Mouse (Mus musculus) T-helper 1 cell (primary cell): ENCODE measurements at regions not wholly inside any gene's neighbourhood (a gene's known extent, or its start where the extent isn't known, plus 50 kb on each side); places are given as distances from the start of the nearest gene placed in this dataset.

ENCODE experiments used
- in situ Hi-C: fragments of 300-600 bp; cut with MboI, MseI; formaldehyde crosslinking; loops from one replicate; pipeline ENCODE4 v1.15.1; 2025; ENCODE audit warnings: high pct_unique_total_duplicates

DNA sequence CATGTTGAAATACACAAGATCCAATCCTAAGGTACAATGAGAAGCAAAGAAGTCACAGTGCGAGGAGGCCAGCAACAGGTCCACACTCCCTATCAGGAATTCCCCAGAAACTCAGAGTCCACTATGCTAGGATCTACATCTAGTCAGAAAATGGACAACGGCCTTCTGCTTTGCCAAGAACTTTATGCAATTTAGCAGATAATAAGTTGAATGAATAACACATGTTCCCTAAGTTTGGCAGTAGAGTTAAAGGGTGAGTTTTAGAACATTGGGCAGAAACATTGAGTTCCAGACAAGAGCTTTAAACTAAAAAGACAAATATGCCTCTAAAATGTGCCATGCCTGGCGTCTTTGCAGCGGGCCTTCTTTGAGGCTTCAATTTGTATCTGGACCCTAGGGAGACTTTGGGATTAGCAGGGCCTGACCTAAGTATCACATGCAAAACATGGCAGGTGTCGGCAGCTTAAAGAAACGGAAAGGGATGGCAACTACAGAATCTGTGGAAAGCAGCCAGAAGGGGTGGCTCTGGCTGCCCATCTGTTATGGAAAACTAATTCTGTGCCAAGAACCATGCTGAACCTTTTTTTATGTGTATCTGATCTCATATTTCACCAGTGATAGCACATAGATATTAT, 600.6 kb upstream of the Nox3 start:
- in situ Hi-C loops: no loop called here

- in situ Hi-C loops: no loop called here
These were observed 601.1 kb upstream of the Nox3 start for GRCm38 (mm10) chr17:4297156-4297535.

- in situ Hi-C loops: no loop called here
These were observed 605.2 kb upstream of the Nox3 start for GRCm38 (mm10) chr17:4301142-4301853.

GRCm38 (mm10) chr17:4311785-4312379, 615.8 kb upstream of the Nox3 start:
- in situ Hi-C loops: no loop called here

- in situ Hi-C loops: no loop called here
These were observed 623.1 kb upstream of the Nox3 start for GRCm38 (mm10) chr17:4319141-4319540.

GRCm38 (mm10) chr17:4328810-4329209, 632.7 kb upstream of the Nox3 start:
- in situ Hi-C loops: no loop called here

DNA sequence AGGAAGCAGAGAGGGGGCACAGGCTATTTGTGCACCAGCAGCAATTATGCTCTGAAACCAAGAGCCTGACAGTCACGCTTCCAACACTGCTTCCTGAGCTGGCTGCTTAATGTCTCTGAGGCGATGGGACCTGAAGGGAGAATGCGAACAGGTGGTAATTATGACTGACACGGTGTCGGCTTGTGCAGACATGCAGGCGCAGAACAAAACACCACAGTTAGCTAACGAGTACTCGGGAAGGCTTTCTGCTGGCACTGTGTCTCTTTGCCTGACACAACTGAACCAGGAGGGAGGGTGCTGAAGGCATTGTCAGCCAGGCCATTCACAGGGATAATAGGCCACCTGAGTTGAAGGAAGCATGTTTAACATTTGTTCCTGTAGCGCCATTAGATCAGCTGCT, 635.6 kb upstream of the Nox3 start:
- in situ Hi-C loops: no loop called here

GRCm38 (mm10) chr17:4333091-4333490, 637.0 kb upstream of the Nox3 start:
- in situ Hi-C loops: no loop called here

DNA sequence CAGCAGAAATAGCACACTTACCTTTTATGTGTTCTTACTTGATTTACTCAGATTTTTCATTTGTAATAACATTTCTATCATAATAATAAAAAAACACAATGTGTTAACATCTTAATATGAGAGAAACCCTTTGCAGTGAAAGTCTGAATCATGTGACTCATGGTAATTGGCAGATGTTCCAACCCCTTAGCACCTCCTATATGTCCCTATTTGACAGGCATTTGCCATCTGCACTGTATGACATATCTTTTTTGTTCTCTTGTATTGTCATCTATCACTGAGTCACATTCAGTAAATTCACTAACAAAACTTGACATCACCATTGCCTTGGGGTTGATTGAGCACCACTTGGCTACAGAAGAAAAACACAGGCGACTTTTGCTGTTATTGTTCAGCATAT, 641.1 kb upstream of the Arid1b start:
- in situ Hi-C loops: no loop called here

DNA sequence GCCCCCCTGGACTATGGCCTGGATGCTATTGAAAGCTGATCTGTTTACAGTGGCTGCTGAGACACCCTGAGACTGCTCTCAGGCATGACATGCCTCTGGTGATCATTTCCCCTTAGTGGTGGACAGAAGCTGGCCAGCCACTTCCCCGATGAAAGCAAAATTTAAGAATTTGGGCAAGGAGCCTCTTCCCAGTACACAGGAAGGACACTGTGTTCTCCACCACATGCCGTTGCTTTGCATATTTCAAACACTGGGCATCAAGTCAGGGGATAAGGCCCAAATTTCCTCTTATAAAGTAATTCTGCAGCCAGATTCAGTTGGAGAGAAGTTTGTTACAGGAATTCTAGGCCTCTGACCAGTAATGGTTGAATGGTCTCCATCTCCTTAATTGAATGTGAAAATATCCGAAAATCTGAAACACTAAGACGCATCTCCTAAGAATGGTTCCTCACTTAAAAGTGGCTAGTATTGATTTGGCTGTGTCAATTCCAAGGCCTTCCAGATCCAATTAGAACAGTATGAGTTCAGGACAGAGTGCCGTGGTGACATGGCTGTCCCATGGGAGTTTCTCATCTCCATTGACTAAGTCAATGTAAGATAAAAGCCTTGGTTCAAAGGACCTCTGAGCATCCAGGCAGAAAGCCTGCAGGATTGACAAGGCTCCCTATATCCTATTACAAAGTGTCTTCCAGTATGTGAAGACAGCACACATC, 638.5 kb upstream of the Arid1b start:
- in situ Hi-C loops: no loop called here

DNA sequence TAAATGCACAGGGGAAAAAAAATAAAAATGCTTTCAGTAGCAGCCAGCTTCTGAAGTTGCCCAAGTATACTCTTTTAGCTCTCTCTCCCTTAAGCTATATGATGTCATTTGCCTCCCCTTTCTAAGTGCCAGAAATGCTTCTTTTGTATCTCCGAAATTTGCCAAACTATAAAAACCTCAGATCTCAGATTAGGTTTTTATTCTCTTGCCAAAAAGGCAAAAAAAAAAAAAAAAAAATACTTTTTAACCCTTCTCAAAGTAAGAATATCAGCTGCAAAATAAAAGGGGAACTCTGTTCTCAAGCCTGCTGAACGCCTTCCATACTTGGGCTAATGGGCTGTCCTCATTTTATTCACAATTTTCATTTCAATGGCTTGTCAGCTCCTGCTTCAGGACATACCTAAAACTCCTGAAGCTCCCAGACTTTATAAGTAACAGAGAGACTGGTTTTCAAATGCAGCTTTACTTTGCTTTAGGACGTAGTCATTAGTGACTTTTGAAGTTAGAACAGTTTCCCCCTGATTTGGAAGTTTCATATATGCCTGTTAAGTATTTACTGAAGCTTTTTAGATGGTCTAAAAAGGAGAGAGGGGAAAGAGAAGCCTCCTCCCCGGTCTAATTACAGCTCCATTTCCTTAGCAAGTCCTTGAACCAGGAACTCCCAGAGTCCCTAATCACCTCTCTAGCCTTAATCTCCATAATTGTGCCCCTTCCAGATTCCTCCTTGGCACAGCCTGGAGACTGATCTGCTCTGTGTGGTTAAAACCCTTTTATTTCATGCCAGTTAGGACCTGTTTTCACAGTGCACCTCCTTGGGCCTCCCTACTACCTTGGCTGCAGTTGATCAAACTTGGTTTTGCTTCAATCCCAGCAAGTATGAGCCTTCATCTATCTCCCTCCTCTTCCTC, 633.5 kb upstream of the Arid1b start:
- in situ Hi-C loops: loop anchor here (10.0 kb wide), 1 partner anchor 1154 kb away; no protein-coding TSS in a partner anchor

- in situ Hi-C loops: loop anchor here (10.0 kb wide), 1 partner anchor 1149 kb away; no protein-coding TSS in a partner anchor
These were observed 628.3 kb upstream of the Arid1b start for GRCm38 (mm10) chr17:4365811-4366210.

DNA sequence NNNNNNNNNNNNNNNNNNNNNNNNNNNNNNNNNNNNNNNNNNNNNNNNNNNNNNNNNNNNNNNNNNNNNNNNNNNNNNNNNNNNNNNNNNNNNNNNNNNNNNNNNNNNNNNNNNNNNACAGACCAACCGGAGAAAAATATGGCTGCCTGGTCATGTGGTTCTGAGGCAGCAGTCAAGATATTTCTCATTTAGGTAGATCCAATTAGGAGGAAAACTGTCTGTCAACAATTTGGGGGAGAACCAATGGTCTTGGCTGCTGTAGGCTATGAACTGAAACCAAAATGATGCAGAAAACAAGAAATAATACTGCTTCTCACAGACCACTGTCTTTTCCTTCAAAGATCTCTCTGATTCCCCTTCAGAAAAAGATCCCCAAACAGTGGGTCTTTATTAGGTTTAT, 613.7 kb upstream of the Arid1b start:
- in situ Hi-C loops: no loop called here

DNA sequence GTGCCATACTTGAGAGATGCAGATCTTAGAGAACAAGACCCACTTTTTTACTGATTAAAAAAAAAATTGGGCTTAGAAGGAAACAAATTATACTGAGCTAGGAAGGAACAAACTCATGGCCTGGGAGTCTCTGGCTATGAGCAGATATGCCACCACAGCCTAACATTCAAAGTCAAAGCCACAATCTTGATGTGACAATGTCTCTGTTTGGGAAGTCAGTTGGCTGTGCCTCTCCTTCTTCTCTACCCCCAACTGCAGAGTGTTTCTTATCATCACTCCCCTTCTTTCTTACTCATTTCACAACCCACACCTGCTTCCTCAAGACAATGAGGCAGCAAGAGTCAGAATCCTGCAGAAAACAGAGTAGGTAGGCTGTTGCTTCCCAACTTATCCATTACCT, 613.3 kb upstream of the Arid1b start:
- in situ Hi-C loops: no loop called here

- in situ Hi-C loops: no loop called here
These were observed 612.0 kb upstream of the Arid1b start for GRCm38 (mm10) chr17:4381896-4382685.

DNA sequence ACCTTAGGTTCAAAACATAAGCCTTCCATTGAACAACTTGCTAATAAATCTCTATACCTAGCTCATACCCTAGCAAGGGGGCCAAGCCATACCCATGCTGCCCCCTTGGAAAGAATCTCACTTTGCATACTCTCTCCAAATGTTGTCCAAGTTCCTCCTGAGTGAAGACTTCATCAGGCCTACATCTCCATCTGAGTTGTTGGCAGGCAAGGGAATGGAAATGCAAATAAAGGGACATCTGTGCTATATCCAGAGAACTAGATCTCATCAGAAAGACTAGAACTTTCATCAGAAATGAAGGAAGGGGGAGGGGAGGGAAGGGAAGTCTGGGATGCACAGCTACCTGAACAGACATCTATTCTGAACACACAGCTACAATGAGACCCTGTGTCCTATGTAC, 611.4 kb upstream of the Arid1b start:
- in situ Hi-C loops: no loop called here

GRCm38 (mm10) chr17:4387616-4388015, 606.5 kb upstream of the Arid1b start:
- in situ Hi-C loops: no loop called here

DNA sequence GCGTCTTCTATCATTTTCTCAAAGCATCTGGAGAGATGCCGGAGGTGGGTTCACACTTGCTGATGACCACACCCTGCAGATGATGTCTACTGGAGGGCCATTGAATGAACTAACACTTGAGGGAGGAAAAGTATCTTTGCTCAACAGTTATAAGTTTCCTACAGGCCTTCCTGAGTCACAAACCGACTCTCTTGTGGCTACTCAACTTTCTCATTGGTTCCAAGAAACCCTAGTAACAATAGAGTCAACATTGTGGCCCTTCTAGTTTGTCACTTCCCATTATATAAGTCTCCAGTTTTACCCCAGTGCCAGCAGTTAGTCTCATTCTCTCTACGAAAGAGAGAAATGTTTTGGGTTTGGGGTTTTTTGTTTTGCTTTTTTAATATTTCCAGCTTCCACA, 604.1 kb upstream of the Arid1b start:
- in situ Hi-C loops: no loop called here

DNA sequence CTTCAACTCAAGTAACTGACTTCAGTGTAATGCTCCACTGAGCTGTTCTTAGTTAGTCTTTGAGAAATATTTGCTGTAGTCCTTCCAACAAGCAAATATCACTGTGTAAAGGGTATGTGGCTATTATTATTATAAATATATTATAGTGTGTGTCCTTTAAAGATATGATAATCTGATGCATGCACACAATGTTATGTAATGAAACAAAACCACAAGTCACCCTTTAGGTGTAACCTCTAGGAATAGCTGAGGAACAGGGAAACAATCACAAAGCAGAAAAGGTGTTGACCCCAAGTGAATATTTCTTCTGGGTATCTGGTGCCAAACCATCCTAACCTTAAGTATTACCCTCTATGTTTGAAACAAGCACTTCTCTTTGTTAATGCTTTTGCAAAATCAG, 603.6 kb upstream of the Arid1b start:
- in situ Hi-C loops: no loop called here

DNA sequence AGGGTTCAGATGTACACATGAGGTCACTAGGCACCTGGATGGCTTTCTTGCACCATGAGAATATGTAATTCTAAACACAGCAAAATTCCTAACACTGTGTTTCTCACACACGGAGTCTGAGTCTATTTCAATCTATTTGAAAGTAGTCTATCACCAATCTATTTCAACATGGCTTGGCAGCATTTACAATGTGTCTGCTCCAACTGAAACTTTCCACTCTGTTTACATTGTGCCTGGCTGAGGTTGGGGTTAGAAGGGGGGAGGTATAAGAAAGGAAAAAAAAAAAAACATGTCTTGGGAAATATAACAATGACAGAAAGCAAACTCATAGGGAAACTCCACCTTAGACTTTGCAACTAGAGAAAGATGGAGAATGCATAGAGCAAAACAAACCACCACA, 602.9 kb upstream of the Arid1b start:
- in situ Hi-C loops: no loop called here

DNA sequence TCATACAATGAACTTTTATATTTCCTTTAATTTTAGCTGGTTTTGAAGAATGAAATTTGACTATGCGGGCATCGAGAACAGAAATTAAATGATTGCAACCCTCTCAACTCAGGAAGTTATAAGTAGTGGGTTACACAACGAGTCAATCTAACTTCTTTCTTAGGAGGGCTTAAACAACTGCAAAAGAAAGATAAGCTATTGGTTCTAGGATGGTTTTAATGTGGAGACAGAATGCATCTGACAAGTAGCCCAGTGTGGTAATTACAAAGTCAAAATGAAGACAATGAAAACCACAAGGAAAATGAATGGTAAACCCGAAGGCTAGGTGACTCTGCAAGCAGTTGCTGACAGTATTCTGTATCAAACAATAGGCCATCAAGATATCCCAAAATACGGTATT, 598.0 kb upstream of the Arid1b start:
- in situ Hi-C loops: no loop called here
